Mouse (Mus musculus): ENCODE measurements around the gene Nfe2.
"Not testable (repeated sequence)": the region's sequence is repeated elsewhere in the genome, so short reads cannot be mapped to it uniquely, and the experiment has no call there.

Gene Nfe2

GRCm38 (mm10) chr15:103250195-103250740, 7.9 kb downstream of the Nfe2 start:
- DNase-seq (ENCODE audit: low spot score in 2 of 2), result peak; percentile 77 to 86

DNA sequence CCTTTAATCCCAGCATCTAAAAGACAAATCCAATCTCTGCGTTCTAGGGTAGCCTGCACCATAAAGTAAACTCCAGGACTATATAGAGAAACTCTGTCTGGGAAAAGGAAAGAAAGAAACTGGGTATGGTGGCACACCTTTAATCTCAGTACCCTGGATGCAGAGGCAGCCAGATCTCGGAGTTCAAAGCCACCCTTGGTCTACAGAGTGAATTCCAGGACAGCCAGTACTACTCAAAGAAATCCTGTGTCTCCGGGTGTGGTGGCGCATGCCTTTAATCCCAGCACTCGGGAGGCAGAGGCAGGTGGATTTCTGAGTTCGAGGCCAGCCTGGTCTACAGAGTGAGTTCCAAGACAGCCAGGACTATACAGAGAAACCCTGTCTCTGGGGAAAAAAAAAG, 8.7 kb downstream of the Nfe2 start:
- DNase-seq (ENCODE audit: low spot score in 2 of 2), result not testable (repeated sequence)

GRCm38 (mm10) chr15:103248401-103249313, 9.5 kb downstream of the Nfe2 start:
- no peak for DNase-seq (ENCODE audit: low spot score in 2 of 2)

DNA sequence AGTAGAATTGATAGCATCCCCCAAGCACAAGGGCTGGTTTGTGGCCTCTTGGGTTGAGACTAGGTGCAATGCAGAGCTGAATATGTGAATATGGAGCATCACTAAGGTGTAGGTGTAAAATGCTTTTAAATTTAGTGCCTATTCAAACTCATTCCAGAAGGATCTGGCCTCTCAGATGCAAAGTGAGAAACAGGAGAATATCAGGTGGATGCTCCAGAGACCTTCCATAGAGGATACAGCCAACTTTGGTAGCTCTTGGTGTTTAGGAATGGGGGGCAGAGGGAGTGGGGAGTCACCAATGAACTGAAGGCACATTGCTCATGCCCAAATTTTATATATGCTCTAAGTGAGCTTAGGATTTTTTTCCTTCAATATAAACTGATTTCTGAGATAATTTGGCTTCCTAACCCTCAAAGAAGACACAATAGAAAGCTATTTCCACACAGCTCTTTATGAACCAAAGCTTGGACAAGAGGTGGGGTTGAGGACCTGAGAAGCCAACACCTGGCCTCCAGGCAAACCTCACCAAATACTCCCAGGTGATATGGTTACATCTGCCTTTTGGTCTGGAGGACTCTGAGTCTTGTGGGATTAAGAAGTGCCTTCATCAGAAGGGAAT, 10.3 kb downstream of the Nfe2 start:
- no peak for DNase-seq (ENCODE audit: low spot score in 2 of 2)

DNA sequence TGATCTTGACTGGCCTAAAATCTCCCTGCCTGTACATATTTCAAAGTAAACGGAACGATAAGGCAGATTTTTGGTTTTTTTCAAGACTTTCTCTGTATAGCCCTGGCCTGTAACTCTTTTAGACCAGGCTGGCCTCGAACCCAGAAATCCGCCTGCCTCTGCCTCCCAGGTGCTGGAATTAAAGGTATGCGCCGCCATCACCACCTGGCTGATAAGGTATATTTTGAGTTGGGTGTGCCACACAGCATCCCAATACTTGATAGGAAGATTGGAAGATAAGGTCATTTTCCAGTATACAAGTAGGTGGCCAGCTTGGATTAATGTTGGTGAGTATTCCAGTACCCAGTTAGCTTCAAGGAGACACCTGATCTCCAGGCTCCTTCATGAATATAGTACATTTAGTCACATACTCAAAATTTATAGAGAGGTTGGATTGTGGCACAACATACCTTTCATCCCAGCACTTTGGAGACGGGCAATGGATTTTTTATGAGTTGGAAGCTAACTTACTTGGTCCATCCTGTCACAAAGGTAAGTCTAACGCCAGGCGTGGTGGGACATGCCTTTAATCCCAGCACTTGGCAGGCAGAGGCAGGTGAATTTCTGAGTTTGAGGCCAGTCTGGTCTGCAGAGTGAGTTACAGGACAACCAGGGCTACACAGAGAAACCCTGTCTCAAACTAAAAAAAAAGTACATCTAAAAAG, 11.0 kb downstream of the Nfe2 start:
- no peak for DNase-seq (ENCODE audit: low spot score in 2 of 2)

- DNase-seq (ENCODE audit: low spot score in 2 of 2), result no peak
These were observed 12.6 kb downstream of the Nfe2 start for GRCm38 (mm10) chr15:103245616-103246015.

- DNase-seq (ENCODE audit: low spot score in 2 of 2), result no peak
These were observed 15.3 kb downstream of the Nfe2 start for GRCm38 (mm10) chr15:103242885-103243284.

DNA sequence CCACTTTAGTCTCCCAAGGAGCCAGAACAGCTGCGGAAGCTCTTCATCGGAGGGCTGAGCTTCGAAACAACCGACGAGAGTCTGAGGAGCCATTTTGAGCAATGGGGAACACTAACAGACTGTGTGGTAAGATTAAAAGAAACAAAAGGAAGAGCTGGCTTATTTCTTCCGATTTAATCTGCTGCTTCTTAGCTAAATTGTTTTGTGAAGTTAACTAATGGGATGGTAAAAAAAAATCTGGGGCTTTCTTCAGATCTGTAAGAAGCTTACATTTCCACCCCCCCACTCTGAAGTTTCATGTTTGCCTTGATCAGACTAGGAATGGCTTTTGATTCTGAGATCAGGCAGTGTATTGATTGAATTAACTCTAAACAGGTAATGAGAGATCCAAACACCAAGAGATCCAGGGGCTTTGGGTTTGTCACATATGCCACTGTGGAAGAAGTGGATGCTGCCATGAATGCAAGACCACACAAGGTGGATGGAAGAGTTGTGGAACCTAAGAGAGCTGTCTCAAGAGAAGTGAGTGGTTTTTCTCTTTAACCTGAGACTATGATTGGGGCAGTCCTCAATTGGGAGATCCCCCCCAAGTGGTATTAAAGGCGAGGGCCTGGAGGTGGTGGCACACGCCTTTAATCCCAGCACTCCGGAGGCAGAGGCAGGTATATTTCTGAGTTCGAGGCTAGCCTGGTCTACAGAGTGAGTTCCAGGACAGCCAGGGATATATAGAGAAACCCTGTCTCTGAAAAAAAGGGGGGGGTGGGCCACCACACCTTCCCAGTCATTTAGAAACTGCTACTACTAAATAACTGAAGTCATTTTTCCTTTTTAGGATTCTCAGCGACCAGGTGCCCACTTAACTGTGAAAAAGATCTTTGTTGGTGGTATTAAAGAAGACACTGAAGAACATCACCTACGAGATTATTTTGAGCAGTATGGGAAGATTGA, 16.9 kb downstream of the Nfe2 start:
- DNase-seq (ENCODE audit: low spot score in 2 of 2), result not testable (repeated sequence)

GRCm38 (mm10) chr15:103240160-103241028, 17.8 kb downstream of the Nfe2 start, which contains the start of gene Hnrnpa1:
Gene Hnrnpa1 (plus strand): TSS chr15:103240432.
- DNase-seq (ENCODE audit: low spot score in 2 of 2), result peak; percentile 80 to 85

GRCm38 (mm10) chr15:103239685-103240159, 18.5 kb downstream of the Nfe2 start, which contains the start of gene Cbx5:
Gene Cbx5 (minus strand): TSS chr15:103239816.
- peak; percentile 86 to 89 for DNase-seq (ENCODE audit: low spot score in 2 of 2)

DNA sequence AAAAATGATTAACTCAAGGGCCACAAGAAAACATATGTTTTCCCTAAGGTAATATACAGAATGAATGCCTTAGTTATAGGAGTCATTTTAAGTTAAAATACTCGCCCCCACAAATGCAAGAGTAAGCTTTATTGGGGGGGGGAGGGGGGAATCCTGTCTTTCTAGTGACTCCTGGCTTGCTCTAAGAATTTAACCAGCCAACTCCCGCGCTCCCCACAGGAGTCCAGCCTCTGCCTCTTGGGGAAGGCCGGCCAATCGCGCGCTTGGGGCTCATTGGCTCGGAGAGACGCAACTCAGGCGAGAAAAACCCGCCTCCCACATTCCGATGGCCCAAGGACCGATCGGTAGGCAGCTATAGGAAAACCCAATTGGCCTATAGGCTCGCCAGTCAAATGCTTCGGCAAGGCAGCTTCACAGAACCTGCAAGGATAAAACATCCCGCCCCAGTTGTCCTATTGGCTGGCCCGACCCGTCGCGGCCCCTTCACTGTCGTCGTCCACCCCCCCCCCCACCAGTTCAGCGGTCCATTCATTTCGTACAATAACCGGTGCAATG, 19.0 kb downstream of the Nfe2 start:
- DNase-seq (ENCODE audit: low spot score in 2 of 2), result peak; percentile 82 to 87

- no peak for DNase-seq (ENCODE audit: low spot score in 2 of 2)
These were observed 20.9 kb downstream of the Nfe2 start for GRCm38 (mm10) chr15:103237295-103237694.

GRCm38 (mm10) chr15:103233119-103233518, 25.1 kb downstream of the Nfe2 start:
- DNase-seq (ENCODE audit: low spot score in 2 of 2), result no peak

GRCm38 (mm10) chr15:103228904-103229303, 29.3 kb downstream of the Nfe2 start:
- no peak for DNase-seq (ENCODE audit: low spot score in 2 of 2)

DNA sequence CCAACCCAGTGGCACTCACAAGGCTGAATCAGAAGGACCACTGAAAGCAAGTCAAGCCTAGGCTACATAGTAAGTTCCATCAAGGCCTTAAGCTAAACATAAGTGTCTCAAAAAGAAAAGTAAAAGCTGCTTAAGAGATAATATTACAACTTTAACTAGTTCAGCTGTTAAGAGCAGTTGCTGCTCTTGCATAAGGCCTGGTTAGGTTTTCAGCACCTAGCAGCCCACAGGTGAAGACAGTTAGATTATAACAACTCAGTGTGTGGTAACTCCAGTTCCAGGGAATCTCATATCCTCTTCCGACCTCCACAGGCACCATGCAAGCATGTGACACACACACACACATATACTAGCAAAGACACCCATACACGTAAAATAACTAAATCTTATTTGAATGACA, 30.6 kb downstream of the Nfe2 start:
- no peak for DNase-seq (ENCODE audit: low spot score in 2 of 2)

DNA sequence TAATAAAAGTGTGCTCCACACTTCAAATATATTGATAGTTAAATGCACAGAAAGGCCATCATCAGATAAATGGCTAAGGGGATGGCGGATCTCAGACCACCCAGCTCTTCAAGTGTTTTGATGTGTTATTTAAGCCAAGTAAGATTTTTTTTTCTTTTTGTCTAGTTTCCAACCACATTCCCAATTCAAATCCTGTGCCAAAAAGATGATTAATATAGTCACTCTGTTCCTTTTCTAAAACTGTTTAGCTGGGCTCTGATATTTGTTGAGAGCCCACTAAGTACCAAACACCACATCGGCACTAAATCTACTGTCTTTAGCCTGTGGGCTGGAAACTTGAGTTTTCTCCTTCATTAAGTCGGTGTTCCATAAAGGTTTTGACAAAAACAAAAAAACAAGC, 31.2 kb downstream of the Nfe2 start:
- DNase-seq (ENCODE audit: low spot score in 2 of 2), result no peak

GRCm38 (mm10) chr15:103224161-103224560, 34.0 kb downstream of the Nfe2 start:
- no peak for DNase-seq (ENCODE audit: low spot score in 2 of 2)

GRCm38 (mm10) chr15:103221386-103221785, 36.8 kb downstream of the Nfe2 start:
- DNase-seq (ENCODE audit: low spot score in 2 of 2), result no peak

DNA sequence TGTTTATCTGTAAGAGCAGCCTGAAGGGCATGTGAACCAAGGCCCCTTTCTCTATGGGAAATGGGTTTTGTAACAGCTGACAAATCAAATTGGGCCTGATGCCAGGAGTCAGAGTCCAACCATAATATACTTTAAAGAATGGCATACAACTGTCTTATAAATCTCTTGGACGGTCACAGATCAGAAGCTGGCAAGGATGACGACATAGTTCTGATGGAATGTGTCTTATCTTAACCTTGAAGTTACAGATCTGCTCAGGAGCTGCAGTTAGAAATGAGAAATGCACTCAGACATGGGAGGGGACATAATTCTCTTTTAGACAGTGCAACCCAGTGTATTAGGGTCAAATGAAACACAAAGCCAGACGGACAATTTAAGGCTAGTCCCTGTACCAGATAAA, 37.4 kb downstream of the Nfe2 start:
- no peak for DNase-seq (ENCODE audit: low spot score in 2 of 2)

Measured in spleen, postnatal 14 days (tissue).